Mouse (Mus musculus) spleen, postnatal 4 days (tissue): ENCODE measurements at regions not wholly inside any gene's neighbourhood (a gene's known extent, or its start where the extent isn't known, plus 50 kb on each side); places are given as distances from the start of the nearest gene placed in this dataset.

Source experiments
- DNase-seq, 2 experiments: peaks; one replicate each; pipeline ENCODE4 v3.0.0; 2022; ENCODE audit warnings: low spot score in 2 of 2

DNA sequence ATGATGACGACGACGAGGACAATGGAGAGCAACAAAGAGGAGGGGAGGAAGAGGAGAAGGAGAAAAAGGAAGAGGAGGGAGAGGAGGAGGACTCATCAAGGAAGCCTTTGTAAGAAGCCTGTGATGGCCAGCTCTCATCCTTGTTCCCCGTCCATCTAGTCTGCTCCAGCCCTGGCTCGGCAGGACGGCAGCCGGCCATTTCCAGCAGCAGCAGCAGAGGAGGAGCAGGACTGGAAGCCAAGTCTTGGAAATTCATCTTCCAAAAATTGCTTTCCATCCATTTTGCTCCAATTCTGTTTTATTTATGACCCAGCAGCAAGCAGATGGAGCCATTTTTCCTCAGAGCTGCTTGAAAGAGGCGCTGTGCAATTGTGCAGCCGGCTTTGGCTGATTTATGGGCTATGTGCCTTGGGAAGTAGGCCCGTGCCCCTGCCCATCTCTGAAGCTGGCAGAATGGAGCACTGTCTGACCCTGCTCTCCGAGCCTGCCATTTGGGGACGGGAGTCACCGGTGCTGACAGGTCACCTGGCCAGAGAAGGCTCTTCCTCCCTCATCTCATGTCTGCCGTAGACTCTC is 231.2 kb upstream of the N4bp1 start:
- DNase-seq: no peak

GRCm38 (mm10) chr8:87112355-87112754 is 227.3 kb upstream of the N4bp1 start:
- DNase-seq: no peak

DNA sequence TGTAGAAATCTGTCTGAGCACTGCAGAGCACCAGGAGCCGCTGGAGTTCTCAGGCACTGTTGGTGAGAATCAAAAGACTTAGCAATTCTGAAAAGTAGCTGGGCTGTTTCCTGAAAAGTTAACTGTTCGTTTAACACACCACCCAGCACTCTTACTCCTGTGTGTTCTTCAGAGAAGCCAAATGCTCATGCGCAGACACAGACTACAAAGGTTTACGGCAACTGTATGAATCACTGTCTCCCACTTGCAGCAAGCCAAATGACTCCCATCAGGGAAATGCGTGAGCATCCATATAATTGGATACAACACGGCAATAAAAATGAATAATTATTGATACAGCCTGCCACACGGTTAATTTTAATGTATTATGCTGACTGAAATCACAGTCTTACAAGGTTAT is 220.0 kb upstream of the N4bp1 start:
- no peak for DNase-seq

DNA sequence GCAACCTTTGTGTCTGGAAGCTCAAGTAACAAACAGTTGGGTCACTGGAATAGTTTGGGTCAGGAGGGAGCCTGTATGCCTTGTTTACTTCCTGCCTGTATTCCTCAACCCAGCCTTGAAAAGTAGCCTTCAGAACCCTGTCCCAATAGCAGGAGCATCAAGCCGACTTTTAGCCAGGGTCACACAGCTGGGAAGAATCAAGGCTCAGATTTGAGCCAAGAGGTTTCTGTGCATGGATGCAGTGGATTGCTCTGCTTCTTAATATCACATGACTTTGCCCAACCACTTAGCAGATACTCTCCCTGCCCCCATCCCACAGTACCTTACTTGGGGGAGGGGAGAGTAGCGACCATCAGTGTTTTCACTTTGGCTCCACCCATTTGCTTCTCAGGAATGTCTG is 210.2 kb upstream of the N4bp1 start:
- no peak for DNase-seq

DNA sequence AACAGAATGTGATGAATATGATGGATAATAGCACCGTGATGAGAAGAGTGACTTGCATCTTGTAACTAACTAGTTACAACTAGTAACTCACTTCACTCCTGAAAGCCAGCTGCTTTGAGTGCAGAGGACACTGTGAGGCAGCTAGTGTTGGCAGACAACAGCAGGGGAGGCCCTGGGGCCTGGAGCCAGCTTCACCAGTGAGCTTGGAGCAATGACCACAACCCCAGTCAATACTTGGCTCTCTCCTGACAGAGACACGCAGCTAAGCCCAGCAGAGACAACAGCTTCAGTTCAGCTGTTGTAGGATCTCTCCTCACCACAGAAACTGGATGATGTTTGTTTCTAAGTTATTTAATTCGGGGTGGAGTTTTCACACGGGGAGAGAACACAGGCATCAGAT is 209.6 kb upstream of the N4bp1 start:
- DNase-seq: no peak

DNA sequence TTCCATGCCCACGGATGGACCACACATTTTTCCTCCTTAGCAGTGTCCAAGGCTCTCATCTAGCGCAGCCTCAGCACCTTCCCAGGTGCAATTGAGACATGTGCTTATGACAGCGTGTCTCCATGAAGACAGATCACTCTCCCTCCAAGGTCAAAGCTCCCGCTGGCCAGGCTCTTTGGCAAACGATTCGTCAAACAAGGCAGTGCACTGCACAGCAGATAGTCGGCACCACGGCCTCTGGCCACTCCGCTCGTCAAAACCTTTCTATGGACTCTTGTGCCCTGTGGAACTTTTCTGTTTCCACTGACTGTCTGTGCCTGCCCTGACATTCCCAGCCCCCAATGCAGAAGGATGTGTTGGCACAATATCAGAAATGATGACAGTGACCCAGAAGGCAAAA is 208.7 kb upstream of the N4bp1 start:
- DNase-seq: no peak

GRCm38 (mm10) chr8:87093081-87093480 is 208.0 kb upstream of the N4bp1 start:
- DNase-seq: no peak

- no peak for DNase-seq
Measured at GRCm38 (mm10) chr8:87087451-87088095, 202.5 kb upstream of the N4bp1 start.

DNA sequence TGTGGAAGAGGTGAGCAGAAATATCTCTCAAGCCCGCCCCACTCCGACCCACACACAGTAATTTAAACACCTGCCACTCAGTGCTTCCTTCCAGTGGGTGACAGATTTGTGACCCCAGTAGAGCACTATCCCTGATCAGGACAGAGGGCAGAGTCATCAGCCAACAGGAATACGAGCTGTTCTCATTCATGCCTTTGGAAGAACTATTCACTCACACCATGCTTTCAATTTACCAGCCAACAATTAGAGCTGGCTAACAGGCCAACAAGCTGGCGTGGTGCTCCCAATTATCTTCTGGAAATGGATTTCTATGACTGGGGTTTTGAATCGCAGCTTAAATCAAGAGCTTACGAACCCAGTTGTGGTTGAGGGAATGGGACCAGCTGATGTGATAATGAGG is 193.2 kb upstream of the N4bp1 start:
- DNase-seq: no peak

GRCm38 (mm10) chr8:87075921-87076320 is 190.9 kb upstream of the N4bp1 start:
- DNase-seq: no peak

DNA sequence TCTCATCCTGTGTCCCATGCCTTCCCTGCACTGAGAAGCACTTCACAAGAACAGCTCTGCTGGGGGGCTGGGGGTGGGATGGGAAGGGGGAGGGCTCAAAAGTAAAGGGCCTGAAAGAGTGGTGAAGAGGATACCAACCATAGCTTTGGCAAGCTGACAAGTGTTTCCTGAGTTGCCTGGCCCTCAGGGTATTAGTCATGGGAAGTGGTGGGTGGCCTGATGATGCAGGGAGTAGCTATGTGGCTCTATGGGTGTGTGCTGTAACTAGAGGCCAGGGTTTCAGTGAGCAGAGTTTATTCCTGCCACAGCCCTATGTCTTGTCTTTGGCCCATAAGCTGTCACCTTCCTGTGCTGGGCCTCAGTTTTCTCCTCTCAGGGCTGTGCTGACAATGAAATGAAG is 186.2 kb upstream of the N4bp1 start:
- DNase-seq: no peak

DNA sequence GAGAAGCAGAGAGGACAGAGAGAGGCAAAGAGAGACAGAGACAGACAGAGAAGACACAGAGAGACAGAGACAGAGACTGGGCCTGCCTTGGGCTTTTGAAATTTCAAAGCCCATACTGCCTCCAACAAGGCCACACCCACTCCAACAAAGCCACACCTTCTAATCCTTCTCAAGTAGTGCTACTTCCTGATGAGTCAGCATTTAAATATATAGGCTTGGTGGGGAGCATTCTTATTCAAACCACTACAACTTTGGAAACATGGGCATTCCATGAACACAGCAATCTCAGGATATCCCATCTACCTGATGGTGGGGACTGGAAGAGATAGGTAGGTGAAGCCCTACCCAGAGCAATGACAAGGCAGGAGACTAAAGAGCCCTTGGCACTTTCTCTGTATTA is 182.0 kb upstream of the N4bp1 start:
- no peak for DNase-seq

DNA sequence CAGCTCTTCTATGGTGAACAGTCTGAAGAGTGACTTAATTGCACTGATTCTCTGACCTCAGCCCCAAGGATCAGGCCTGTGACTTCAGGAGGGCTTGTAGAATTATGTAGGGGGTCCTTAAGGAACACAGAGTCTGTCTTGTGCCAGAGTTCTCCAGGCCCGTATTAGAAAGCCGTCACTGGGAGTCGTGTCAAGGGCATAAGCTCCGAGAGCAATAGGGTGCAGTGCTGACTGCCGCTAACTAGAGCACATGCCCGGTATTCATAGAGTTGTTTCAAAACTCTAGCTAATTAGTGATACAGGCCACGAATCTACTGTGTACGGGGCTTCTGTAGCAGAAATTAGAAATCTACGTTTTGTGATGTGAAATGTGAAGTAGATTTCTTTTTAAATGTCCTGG is 179.7 kb upstream of the N4bp1 start:
- no peak for DNase-seq

DNA sequence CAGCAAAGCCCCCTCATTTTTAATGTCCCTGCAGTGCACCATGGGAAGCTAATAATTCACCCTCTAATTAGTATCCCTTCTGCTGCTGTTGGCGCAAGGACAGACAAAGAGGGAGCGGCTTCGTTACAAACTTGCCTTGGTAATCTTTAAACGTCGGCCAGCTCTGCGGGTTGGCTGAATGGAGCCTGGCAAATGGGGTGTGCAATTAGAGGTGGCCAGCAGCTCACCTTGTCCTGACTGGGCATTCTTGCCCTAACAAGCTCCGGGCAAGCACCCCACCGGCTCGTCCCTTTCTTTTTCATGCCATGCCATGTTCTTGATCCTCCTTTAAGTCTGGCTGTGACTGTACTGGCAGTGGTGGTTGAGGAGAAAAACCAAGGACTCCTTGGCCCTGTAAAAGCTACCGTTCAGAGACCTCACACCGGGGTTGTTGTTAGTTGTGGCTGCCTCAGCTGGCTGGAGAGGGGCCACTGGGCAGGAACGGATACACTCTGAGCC is 179.2 kb upstream of the N4bp1 start:
- DNase-seq: no peak

DNA sequence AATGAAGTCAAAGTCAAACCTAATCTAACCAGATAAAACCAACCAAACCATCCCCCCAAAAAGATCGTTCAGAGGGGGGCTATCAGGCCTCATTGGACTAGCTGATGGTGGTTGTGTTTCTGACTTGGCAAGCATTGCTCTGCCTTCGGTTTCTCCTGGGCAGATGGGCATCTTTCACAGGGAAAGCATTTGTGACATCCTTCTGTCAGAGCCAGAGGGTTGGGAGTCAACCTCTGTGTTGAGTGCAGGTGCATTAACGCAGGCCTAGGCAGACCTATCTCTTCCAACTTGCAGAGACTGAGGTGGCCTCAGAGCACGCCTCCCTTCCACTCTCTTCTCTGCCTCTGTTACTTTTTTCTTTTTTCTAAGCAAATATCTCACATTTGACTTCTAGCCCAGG is 178.5 kb upstream of the N4bp1 start:
- DNase-seq: no peak

GRCm38 (mm10) chr8:87049746-87050145 is 164.7 kb upstream of the N4bp1 start:
- no peak for DNase-seq

GRCm38 (mm10) chr8:87049196-87049595 is 164.1 kb upstream of the N4bp1 start:
- DNase-seq: no peak

- no peak for DNase-seq
Measured at GRCm38 (mm10) chr8:87046590-87046989, 161.5 kb upstream of the N4bp1 start.

- no peak for DNase-seq
Measured at GRCm38 (mm10) chr8:87043016-87043415, 158.0 kb upstream of the N4bp1 start.

DNA sequence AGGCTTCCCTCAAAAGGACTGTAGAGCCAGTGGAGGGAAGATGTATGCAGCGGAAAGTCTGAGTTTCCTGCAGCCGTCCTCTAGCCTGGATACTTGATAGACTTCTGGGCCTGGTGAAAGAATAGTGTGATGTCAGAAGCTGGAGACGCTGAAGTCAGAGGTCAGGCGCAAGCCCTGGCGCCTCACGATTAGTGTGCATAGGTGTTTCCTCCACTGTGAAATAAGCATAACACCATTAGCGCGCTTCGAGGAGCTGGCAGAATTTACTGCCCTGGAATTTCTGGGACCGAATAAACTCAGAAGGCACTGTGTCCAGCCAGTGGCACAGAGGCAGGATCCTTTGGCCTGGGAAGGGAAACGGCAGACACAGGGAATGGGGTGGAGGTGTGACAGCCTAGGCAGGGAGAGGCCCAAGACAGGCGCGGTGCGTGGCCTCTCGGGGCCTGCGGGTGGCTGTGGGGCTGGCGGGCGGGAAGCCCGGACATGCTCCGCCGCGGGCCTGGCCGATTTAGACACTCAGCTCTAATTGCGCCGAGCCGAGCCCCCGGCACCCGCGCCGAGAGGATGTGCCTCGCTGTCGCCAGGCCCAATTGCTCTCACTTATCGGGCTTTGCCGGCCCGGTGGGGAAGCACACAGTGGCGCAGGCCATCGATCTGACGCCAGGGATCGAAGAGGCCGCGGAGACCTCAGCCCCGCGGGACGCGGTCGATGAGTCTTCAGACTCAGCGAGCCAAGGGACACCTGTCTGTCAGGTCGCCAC is 152.7 kb upstream of the N4bp1 start:
- DNase-seq: peak in 1 of 2 experiments; percentile 54

DNA sequence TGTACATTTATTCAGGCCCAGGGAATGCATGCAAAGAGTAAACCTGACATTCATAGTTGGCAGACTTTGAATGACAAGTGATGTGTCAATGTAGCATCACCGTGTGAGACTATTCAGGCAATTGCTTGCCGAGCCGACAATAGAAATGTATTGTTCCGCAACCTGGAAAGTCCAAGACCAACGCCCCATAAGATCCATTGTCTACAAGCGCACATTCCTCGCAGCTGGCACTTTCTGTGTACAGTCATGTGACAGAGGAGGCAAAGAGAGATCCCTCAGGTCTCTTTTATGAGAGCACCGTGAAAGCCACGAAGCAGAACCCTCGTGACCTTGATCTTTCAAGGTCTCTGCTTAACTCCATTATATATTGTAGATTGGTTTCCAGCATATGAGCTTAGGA is 150.9 kb upstream of the N4bp1 start:
- DNase-seq: peak in 1 of 2 experiments; percentile 33

DNA sequence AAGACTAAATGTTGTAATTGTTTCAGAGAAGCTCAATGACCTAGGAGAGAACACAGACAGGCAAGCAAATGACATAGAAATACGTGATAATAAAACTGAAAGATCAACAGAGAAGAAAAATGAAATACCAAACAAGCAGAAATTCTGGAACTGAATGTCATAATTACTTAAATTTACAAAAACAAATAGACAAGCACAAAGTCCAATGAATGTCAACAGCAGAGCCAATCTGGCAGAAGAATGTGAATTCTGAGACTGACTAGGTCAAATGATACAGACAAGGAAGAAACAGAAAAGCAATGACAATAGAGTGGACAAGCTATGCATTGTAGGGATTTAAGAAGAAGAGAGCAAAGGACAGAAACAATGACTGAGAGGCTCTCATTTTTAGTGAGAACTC is 143.1 kb upstream of the N4bp1 start:
- no peak for DNase-seq

DNA sequence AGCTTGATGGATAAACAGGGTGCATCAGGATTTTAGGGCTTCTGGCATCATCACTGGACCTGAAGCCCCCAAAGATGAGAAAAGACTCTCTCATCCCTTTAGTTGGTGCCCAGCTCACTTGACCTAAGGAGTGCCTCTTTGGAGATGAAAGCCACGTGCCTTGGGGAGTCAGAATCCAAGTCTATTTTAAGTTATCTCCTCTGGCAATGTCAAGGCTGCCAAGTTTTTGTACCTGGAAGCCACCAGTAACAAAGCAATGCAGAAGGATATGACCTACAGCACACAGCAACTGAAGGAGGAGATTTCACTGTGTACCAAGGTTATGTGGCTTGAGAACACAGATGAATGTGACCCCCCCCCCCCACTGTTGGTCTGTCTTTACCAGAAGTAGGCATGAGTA is 140.9 kb upstream of the N4bp1 start:
- DNase-seq: no peak
